Mouse (Mus musculus) cerebellum, adult 2 months (tissue): ENCODE results near the gene M1ap.

ENCODE experiments used
- CTCF ChIP-seq: fragments of 200-500 bp; IDR thresholded peaks from 2 replicates; pipeline ENCODE4 v1.5.1; 2011; ENCODE audit warnings: low read depth, mild to moderate bottlenecking, control low read depth, low read length, moderate library complexity, borderline replicate concordance; ENCODE audit not compliant: insufficient read depth
- POLR2A ChIP-seq: fragments of 200-500 bp; IDR thresholded peaks from 2 replicates; pipeline ENCODE4 v1.6.1; 2011; ENCODE audit warnings: low read length, control low read depth, borderline replicate concordance; ENCODE audit not compliant: insufficient read depth

DNA sequence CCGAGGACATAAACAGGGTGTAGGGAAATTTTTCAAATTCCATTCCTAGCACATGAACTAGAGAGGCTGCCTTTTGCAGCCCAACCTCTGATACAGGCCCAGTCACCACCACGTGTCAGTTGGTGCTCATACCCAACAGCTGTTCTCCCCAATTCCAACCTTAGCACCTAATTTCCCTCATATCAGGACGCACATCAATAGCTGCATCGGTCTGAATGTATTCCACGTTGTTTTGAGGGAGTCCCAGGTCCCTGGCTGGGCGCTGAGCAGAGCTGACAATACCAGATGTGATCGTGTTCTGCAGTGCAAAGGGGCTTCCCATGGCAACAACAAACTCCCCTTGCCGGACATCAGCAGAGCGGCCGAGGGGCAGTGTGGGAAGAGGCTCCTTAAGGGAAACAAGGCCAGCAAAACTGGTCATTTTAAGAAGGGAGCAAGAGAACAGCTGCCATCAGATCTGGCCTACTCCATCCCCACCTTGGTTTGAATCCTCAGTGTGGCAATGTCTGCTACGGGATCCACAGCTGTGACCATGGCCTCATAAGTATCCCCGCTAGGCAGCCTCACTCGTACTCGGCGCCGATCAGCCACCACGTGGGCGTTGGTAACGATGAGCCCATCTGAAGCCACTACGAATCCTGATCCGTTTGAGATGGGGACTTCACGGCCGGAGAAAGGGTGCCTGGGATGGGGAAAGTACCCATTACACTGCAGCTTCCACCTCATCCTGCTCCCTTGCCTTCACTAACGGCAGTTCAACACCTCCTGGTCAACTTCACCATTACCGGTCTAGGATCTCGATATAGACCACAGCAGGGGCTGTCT is 106.6 kb downstream of the M1ap start:
- TF ChIP-seq CTCF (no peak), POLR2A (no peak)
